Mouse (Mus musculus): ENCODE results near the gene Castor2.

Gene Castor2

DNA sequence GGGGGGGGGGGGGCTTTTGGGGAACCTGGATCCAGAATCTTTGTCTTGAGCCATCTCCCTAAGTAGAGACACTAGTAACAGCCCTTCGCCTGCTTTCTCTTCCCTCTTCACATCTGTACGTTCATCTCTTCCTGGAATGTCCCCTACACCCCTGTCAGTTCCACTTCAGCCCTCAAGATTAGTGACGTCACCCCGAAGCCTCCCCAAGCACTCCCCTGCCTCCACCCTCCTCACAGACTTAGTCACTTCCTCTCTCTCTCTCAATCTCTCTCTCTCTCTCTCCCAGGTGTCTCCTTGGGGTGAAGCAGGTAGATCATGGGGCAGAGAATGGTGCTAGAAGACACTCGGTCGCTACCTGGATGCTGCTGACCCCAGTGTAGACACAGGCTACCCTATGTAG is 3.2 kb downstream of the Castor2 start:
- DNase-seq (ENCODE audit: low spot score) = no peak

GRCm38 (mm10) chr5:134105829-134106228 is 6.3 kb downstream of the Castor2 start:
- DNase-seq (ENCODE audit: low spot score) = no peak

GRCm38 (mm10) chr5:134114981-134115380 is 15.5 kb downstream of the Castor2 start:
- DNase-seq (ENCODE audit: low spot score) = no peak

GRCm38 (mm10) chr5:134115639-134116259 is 16.2 kb downstream of the Castor2 start:
- DNase-seq (ENCODE audit: low spot score) = no peak

- no peak for DNase-seq (ENCODE audit: low spot score)
Measured at GRCm38 (mm10) chr5:134118798-134119407, 19.4 kb downstream of the Castor2 start.

DNA sequence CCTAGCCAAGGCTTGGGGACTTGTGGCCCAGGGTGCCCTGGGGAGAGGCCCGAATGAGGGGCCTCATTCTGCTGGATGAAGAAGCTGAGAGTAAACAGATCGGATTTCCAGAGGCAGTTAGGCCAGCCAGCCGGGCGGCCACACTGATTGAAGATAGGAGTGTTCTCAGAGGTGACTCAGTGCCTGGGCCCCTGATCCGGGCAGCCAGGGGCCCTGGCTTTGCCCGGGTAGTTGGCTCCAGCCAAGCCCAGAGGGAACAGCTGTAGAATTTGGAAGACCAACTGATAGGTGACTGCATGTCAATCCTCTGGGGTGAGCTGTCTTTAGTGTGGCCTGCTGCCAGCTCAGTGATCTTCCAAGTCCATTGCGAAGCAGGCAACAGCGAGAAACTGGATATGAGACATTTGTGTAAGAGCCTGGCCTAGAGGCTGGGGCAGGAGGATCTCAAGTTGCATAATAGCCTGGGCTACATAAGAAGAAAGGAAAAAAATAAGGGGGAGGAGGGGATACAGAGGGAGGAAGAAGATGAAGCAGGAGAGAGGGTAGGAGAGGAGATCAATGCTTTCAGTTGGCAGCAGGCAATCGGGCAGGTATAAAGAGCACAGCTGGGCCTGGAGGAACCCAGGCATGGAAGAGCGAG is 20.1 kb downstream of the Castor2 start:
- no peak for DNase-seq (ENCODE audit: low spot score)

- DNase-seq (ENCODE audit: low spot score) = no peak
Measured at GRCm38 (mm10) chr5:134120135-134120534, 20.6 kb downstream of the Castor2 start.

DNA sequence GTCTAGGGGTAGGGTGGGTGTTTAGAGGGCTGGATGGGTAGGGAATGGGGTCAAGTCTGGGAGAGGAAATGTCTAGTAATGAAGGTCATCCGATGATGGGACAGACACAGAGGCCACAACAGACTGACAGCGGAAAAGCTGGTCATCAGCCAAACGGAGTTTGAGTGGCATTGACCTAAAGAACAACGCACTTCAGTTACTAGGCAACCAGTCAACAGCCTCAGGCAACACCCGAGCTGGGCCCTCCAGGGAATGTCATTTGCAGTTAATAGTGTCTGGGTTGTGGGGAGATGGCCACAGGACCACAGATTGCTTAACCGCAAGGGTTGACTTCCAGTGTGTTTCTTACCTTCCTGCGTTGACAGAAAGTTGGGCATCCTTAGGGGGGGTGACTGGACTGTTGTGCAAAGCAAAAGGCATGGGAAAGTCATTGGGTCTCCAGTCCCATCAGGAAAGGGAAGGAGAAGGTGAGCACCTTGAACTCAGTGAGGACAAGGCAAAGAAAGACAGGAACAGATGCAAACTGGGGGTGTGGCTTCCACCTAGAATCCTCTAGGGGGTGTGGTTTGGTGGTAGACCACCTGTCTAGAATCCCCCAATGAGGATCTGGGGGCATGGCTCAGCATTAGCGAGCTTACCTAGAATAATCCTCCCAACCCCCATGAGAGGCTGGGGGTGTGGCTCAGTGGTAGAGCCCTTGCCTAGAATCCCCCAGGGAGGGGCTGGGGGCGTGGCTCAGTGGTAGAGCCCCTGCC is 21.8 kb downstream of the Castor2 start:
- DNase-seq (ENCODE audit: low spot score) = peak; percentile 45

DNA sequence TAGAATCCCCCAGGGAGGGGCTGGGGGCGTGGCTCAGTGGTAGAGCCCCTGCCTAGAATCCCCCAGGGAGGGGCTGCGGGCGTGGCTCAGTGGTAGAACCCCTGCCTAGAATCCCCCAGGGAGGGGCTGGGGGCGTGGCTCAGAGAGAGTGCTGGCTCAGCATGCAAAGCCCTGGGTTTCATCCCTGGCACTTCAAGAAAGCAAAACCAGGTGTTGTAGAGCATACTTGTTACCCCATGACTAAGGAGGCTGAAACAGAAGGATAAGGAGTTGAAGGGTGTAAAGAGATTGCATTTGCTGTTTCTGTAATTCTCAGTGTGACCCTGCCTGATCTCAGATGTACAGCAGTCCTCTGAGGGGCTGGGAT is 22.4 kb downstream of the Castor2 start:
- DNase-seq (ENCODE audit: low spot score) = no peak

- DNase-seq (ENCODE audit: low spot score) = no peak
Measured at GRCm38 (mm10) chr5:134123846-134124245, 24.3 kb downstream of the Castor2 start.

GRCm38 (mm10) chr5:134126232-134126631 is 26.7 kb downstream of the Castor2 start:
- no peak for DNase-seq (ENCODE audit: low spot score)

- peak; percentile 32 for DNase-seq (ENCODE audit: low spot score)
Measured at GRCm38 (mm10) chr5:134131586-134131985, 32.1 kb downstream of the Castor2 start.

DNA sequence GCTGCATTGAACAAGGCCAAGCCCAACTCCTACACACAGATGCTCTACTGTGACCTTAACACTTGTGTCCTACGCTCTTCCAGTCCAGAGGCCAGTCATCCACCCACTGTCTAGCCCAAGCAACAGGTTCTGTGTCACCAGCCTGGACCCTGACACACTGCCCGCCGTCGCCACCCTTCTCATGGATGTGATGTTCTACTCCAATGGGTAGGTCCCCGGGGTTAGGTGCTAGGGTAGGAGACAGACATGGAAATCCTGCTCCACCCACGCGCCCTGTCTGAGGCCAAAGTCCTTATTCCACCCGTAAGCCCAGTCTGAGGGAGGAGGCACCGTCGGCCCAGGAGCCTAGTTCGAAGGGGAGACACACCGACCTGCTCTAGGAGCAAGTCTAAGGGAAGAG is 36.5 kb downstream of the Castor2 start:
- DNase-seq (ENCODE audit: low spot score) = no peak

DNA sequence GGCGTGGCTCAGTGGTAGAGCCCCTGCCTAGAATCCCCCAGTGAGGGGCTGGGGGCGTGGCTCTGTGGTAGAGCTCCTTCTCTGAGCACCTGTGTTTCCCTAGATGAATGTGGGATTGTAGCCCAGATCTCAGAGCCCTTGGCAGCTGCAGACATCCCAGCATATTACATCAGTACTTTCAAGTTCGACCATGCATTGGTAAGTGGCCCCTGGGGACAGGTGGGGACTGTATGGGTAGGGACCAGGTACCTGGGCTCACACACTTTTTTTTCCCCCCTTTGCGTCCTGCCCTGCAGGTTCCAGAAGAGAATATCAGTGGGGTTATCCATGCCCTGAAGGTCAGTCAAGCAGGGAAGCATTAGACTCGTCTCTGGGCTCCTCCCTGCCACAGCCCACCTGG is 38.4 kb downstream of the Castor2 start:
- DNase-seq (ENCODE audit: low spot score) = no peak

GRCm38 (mm10) chr5:134139429-134139828 is 39.9 kb downstream of the Castor2 start:
- no peak for DNase-seq (ENCODE audit: low spot score)

DNA sequence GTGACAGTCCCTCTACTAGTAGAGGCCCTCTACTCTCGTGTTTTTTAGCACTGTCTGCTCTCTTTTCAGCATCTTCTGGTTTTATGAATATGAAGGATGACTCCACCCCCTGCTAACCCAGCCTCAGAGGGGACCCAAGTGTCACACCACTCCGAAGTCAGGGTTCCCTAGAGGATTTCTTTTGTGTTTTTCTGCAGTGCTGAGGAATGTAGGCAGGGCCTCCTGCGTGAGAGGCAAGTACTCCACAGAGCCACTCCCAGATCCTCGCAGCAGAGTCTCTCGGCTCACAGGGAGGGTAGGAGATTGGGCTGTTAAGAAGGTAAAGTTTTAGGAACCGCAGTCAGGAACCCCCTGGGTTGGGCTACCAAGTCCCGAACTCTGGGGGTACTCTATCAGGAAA is 41.7 kb downstream of the Castor2 start:
- DNase-seq (ENCODE audit: low spot score) = no peak

- no peak for DNase-seq (ENCODE audit: low spot score)
Measured at GRCm38 (mm10) chr5:134142381-134142780, 42.9 kb downstream of the Castor2 start.

DNA sequence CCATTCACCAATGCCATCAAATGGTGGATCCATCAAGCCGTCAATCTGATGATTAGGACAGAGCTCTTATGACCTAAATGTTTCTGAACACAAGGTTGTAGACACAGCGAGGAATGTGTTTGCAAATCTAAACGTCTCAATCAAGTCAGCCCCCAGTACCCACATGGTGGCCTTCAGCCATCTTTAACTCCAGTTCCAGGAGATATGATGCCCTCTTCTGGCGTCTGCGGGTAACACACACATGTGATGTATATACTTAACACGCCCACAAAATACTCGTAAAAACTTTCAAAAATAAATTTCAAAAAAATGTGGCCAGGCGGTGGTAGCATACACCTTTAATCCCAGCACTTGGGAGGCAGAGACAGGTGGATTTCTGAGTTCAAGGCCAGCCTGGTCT is 45.5 kb downstream of the Castor2 start:
- DNase-seq (ENCODE audit: low spot score) = no peak

DNA sequence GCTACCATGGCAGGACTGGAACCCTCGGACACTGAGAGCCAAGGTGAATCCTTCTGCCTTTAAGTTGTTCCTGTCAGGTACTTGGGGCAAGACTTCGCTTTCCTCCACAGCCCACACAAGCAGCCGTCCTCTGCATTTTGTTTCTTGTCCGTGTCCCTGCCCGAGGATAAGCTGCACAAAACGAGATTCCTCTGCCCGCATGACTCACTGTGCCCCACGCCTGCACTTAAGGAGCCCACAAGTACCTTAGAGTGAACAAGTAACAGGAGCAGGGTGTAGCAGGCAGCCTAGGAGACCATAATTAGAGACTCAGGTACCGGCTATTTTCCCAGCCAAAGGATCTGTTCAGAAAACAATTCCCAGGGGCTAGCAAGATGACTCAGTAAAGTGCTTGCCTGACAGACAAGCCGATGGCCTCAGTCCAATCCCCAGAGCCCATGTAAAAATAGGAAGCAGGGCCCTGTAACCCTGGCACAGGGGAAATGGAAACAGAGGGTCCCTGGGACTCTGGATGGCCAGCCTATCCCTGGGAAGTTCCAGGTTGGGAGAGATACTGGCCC is 47.8 kb downstream of the Castor2 start:
- no peak for DNase-seq (ENCODE audit: low spot score)

- DNase-seq (ENCODE audit: low spot score) = no peak
Measured at GRCm38 (mm10) chr5:134148153-134148552, 48.6 kb downstream of the Castor2 start.

- DNase-seq (ENCODE audit: low spot score) = no peak
Measured at GRCm38 (mm10) chr5:134151895-134152294, 52.4 kb downstream of the Castor2 start.

DNA sequence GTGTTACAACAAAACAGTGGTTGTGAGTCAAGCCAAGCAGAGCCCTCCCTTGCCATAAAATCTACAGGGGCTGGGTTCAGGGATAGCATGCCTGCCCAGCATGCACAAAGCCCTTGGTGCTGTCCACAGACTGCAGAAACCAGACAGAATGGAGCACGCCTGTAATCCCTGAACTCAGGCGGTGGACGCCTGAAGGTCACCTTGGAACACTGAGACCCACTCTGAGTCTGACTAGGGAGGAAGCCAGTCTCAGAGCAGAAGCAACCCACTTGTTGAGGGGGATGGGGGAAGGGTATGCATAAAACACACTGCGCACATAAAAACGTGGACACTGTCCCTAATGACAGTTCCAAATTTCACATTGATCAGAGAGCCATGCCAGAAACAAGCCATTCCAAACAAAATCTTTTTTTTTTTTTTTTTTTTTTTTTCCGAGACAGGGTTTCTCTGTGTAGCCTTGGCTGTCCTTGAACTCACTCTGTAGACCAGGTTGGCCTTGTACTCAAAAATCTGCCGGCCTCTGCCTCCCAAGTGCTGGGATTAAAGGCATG is 56.5 kb downstream of the Castor2 start:
- DNase-seq (ENCODE audit: low spot score) = no peak

All from retina, embryonic 14.5 days (tissue).